Mouse (Mus musculus): ENCODE results near the gene Acp7. TPM values are rescaled to one million over a fixed set of nuclear protein-coding genes. Genes with fewer than 3 reads are reported as not detected.

Gene Acp7
- total and polyA plus RNA-seq, 2 experiments from 2014 or later, result 0.56 to 1.2 TPM

DNA sequence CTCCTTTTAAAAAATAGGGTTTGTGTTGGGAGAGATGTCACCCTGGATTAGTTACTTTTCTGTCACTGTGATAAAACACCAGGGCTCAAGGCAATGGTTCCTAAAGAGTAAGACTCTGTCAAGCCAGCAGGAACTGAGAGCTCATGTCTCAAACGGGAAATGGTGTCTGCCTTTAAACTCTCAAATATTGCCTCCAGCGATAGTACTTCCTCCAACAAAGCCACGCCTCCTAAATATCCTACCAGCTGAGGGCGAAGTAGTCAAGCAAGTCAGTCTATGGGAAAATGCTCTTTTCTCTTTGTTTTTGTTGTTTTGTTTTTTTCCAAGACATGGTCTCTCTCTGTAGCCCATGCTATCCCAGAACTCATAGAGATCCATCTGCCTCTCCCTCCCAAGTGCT lies 40.0 kb upstream of the Acp7 start:
- DNase-seq (ENCODE audit: low spot score) (no peak), ATAC-seq (no peak)
- H3K27ac ChIP-seq, result no peak overlapping the region
- no peaks in the 10 kb centered on the region for H3K9me3 ChIP-seq (ENCODE audit: low read length)
- WGBS, result 69% methylated on average over 4 of the region's 4 CpGs
- no peak overlapping the region for H3K4me3 ChIP-seq (ENCODE audit: low read length)
- H3K27me3 ChIP-seq (ENCODE audit: insufficient read depth, low read length), result no peaks in the 10 kb centered on the region
- H3K4me1 ChIP-seq (ENCODE audit: insufficient read depth, low read length), result no peaks in the 10 kb centered on the region
- TF ChIP-seq CTCF (IDR thresholded peaks at IDR 0.05; ENCODE audit: low read depth), result no peak
- no peak overlapping the region for H3K9ac ChIP-seq (replicated peaks; ENCODE audit: low read length)
- H3K36me3 ChIP-seq (ENCODE audit: insufficient read depth, low read length), result no peaks in the 10 kb centered on the region
- no peak overlapping the region for H3K4me2 ChIP-seq (ENCODE audit: low read depth, low read length)

DNA sequence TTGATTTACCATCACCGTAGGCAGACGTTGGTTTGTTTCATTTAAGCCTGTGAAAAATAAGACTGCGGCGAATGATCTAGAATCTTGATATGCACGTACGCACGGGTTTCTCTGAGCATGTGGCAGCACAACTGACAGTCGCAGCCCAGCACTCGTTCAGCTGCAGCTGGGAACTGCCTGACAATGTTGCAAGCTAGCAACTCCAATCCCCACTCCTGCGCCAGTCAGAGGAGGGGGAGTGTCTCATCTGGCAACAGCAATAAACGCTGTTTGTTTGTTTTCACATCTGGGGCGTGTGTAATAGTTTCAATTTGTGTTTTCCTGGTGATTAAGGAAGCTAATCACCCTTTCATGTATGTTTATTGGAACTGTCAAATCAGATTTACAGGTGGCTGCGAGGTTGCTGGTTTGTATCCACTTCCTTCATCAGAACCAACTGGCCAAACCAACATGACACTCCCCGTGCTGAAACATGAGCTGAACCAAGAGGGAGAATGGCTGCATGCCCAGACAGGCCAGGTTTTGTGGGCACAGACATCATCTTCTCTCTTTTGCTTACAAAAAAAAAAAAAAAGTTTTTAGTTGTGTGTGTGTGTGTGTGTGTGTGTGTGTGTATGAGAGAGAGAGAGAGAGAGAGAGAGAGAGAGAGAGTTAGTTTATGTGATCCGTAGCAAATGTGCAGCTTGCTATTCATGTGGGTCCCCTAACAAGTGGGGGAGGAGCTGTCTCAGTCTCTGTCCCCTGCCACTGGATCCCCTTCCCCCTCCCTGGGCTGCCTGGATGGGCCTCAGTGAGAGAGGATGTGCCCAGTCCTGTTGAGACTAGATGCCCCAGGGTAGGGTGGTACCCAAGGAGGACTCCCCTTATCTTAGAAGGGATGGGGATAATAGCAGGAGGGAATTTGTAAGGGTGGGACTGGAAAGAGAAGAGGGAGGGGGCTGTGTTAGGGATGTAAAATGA lies 34.8 kb upstream of the Acp7 start:
- TF ChIP-seq CTCF (IDR thresholded peaks at IDR 0.05; ENCODE audit: low read depth), result 0 out of 2 replicates have a peak, but pooled peaks have one; percentile 0
- Histone ChIP-seq H3K4me1 (ENCODE audit: insufficient read depth, low read length) (no peaks in the 10 kb centered on the region), H3K9me3 (ENCODE audit: low read length) (no peaks in the 10 kb centered on the region), H3K27me3 (ENCODE audit: insufficient read depth, low read length) (no peaks in the 10 kb centered on the region), H3K9ac (replicated peaks; ENCODE audit: low read length) (no peak overlapping the region), H3K4me2 (ENCODE audit: low read depth, low read length) (0 out of 2 replicates have a peak overlapping the region, but pooled peaks have one; percentile 27), H3K27ac (peak overlapping the region; percentile 17; the same call in 1 of the 2 replicates), H3K4me3 (ENCODE audit: low read length) (no peak overlapping the region), H3K36me3 (ENCODE audit: insufficient read depth, low read length) (no peaks in the 10 kb centered on the region)
- DNase-seq (ENCODE audit: low spot score), result peak; percentile 58
- peak; percentile 32; the same call in 1 of the 2 replicates for ATAC-seq
- WGBS, result 26% methylated on average over 15 of the region's 15 CpGs

DNA sequence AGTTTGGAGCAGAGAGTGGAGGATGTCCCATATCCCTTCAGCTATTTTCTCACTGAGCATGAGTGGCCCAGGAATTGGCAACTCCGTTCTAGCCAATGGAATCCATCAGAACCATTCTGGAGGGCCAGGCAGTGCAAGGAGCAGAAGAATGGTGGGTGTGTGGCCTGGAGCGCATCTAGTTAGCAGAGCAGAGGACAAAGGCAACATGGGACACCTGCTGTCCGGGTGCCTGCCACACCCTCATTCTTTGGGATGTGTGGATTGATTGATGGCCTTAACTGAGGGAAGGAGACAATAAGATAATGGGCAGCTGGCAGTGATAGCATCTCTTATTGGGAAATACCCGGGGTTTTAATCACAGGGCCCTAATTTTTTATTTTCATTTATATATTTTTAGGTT lies 25.3 kb upstream of the Acp7 start:
- no peak for TF ChIP-seq CTCF (IDR thresholded peaks at IDR 0.05; ENCODE audit: low read depth)
- H3K9me3 ChIP-seq (ENCODE audit: low read length), result no peaks in the 10 kb centered on the region
- ATAC-seq, result no peak
- no peak overlapping the region for H3K4me2 ChIP-seq (ENCODE audit: low read depth, low read length)
- no peak for DNase-seq (ENCODE audit: low spot score)
- no peak overlapping the region for H3K4me3 ChIP-seq (ENCODE audit: low read length)
- no peak overlapping the region for H3K27ac ChIP-seq
- no peaks in the 10 kb centered on the region for H3K4me1 ChIP-seq (ENCODE audit: insufficient read depth, low read length)
- no peaks in the 10 kb centered on the region for H3K36me3 ChIP-seq (ENCODE audit: insufficient read depth, low read length)
- WGBS, result 52% methylated on average over 4 of the region's 4 CpGs
- no peak overlapping the region for H3K9ac ChIP-seq (replicated peaks; ENCODE audit: low read length)
- H3K27me3 ChIP-seq (ENCODE audit: insufficient read depth, low read length), result no peaks in the 10 kb centered on the region

- no peaks in the 10 kb centered on the region for H3K4me1 ChIP-seq (ENCODE audit: insufficient read depth, low read length)
- peak; percentile 40 for TF ChIP-seq CTCF (IDR thresholded peaks at IDR 0.05; ENCODE audit: low read depth)
- no peak overlapping the region for H3K9ac ChIP-seq (replicated peaks; ENCODE audit: low read length)
- ATAC-seq, result no peak
- no peak for DNase-seq (ENCODE audit: low spot score)
- H3K36me3 ChIP-seq (ENCODE audit: insufficient read depth, low read length), result no peaks in the 10 kb centered on the region
- H3K9me3 ChIP-seq (ENCODE audit: low read length), result no peaks in the 10 kb centered on the region
- no peak overlapping the region for H3K4me2 ChIP-seq (ENCODE audit: low read depth, low read length)
- H3K27ac ChIP-seq, result no peak overlapping the region
- no peaks in the 10 kb centered on the region for H3K27me3 ChIP-seq (ENCODE audit: insufficient read depth, low read length)
- H3K4me3 ChIP-seq (ENCODE audit: low read length), result no peak overlapping the region
- 88% methylated on average over 2 of the region's 2 CpGs for WGBS
Observed at GRCm38 (mm10) chr7:28651157-28651556, 20.0 kb upstream of the Acp7 start.

DNA sequence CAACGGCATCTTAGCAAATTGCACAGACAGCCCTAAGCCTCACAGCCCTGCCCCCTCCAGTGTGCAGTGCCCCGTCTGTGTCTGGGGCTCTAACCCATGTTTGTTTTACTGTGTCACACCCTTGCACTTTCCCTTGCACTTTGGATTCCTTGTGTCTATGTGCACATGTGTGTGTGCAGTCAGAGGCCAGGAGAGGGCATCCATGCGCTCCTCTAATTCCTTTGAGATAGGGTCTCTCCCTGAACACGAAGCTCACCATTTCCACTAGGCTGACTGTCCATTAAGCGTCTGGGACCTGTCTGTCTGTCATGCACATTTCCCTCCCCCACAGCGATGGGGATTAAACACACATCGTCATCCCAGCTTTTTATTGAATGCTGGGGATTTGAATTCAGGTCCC lies 15.9 kb upstream of the Acp7 start:
- H3K4me2 ChIP-seq (ENCODE audit: low read depth, low read length), result no peak overlapping the region
- H3K27ac ChIP-seq, result no peak overlapping the region
- no peaks in the 10 kb centered on the region for H3K27me3 ChIP-seq (ENCODE audit: insufficient read depth, low read length)
- H3K4me3 ChIP-seq (ENCODE audit: low read length), result no peak overlapping the region
- ATAC-seq (no peak), DNase-seq (ENCODE audit: low spot score) (no peak)
- 61% methylated on average over 7 of the region's 7 CpGs for WGBS
- H3K9me3 ChIP-seq (ENCODE audit: low read length), result no peaks in the 10 kb centered on the region
- TF ChIP-seq CTCF (IDR thresholded peaks at IDR 0.05; ENCODE audit: low read depth), result peak; percentile 10; the same call in 1 of the 2 replicates
- no peaks in the 10 kb centered on the region for H3K36me3 ChIP-seq (ENCODE audit: insufficient read depth, low read length)
- H3K4me1 ChIP-seq (ENCODE audit: insufficient read depth, low read length), result no peaks in the 10 kb centered on the region
- H3K9ac ChIP-seq (replicated peaks; ENCODE audit: low read length), result no peak overlapping the region

- Histone ChIP-seq H3K9ac (replicated peaks; ENCODE audit: low read length) (no peak overlapping the region), H3K4me3 (ENCODE audit: low read length) (no peak overlapping the region), H3K9me3 (ENCODE audit: low read length) (no peaks in the 10 kb centered on the region), H3K4me1 (ENCODE audit: insufficient read depth, low read length) (no peaks in the 10 kb centered on the region), H3K27me3 (ENCODE audit: insufficient read depth, low read length) (no peaks in the 10 kb centered on the region), H3K27ac (no peak overlapping the region), H3K4me2 (ENCODE audit: low read depth, low read length) (no peak overlapping the region), H3K36me3 (ENCODE audit: insufficient read depth, low read length) (no peaks in the 10 kb centered on the region)
- WGBS, result 89% methylated on average over 2 of the region's 2 CpGs
- no peak for TF ChIP-seq CTCF (IDR thresholded peaks at IDR 0.05; ENCODE audit: low read depth)
- DNase-seq (ENCODE audit: low spot score) (no peak), ATAC-seq (no peak)
Observed at GRCm38 (mm10) chr7:28645947-28646475, 14.9 kb upstream of the Acp7 start.
